Mouse (Mus musculus) myocyte (in vitro differentiated cells): ENCODE measurements around the gene Aff1. TPM values are rescaled to one million over a fixed set of nuclear protein-coding genes. Genes with fewer than 3 reads are reported as not detected.

ENCODE experiments used
- H3K27me3 ChIP-seq: one replicate; pipeline ENCODE4 v1.6.1; 2011; ENCODE audit not compliant: control insufficient read depth, insufficient read depth, insufficient read length
- H3K36me3 ChIP-seq: one replicate; pipeline ENCODE4 v1.6.1; 2011; ENCODE audit not compliant: control insufficient read depth, insufficient read depth
- H3K4me2 ChIP-seq: one replicate; pipeline ENCODE4 v1.6.1; 2011; ENCODE audit warnings: low read depth, control low read depth
- H3K4me3 ChIP-seq: one replicate; pipeline ENCODE4 v1.5.1; 2011; ENCODE audit warnings: mild to moderate bottlenecking, control low read depth, moderate library complexity
- H3K79me2 ChIP-seq: one replicate; pipeline ENCODE4 v1.6.1; 2011; ENCODE audit not compliant: control insufficient read depth, insufficient read depth
- H3ac ChIP-seq: one replicate; pipeline ENCODE4 v1.6.1; 2011; ENCODE audit not compliant: control insufficient read depth, insufficient read length
- CEBPB ChIP-seq: IDR thresholded peaks from 2 replicates; pipeline ENCODE4 v1.6.1; 2011; ENCODE audit warnings: mild to moderate bottlenecking, moderate library complexity; ENCODE audit not compliant: poor library complexity, insufficient read depth, severe bottlenecking
- E2F4 ChIP-seq: IDR thresholded peaks from one replicate; pipeline ENCODE4 v1.6.1; 2011; ENCODE audit warnings: mild to moderate bottlenecking, control low read depth, moderate library complexity; ENCODE audit not compliant: insufficient read depth
- MAX ChIP-seq: IDR thresholded peaks from one replicate; pipeline ENCODE4 v1.6.1; 2011; ENCODE audit warnings: low read depth, mild to moderate bottlenecking, control low read depth
- MYOD1 ChIP-seq, 3 experiments: IDR thresholded peaks; one replicate each; pipeline ENCODE4 v1.6.1; 2011; ENCODE audit warnings: control low read depth in 2 of 3, low read depth in 2 of 3, mild to moderate bottlenecking in 2 of 3, moderate library complexity in 1 of 3; ENCODE audit not compliant: insufficient read length in 2 of 3, control insufficient read depth in 1 of 3
- MYOG ChIP-seq, 3 experiments: IDR thresholded peaks; one replicate each; pipeline ENCODE4 v1.6.1; 2011; ENCODE audit warnings: control low read depth in 2 of 3, low read depth in 2 of 3, mild to moderate bottlenecking in 2 of 3; ENCODE audit not compliant: insufficient read length in 2 of 3, control insufficient read depth in 1 of 3, insufficient read depth in 1 of 3
- POLR2A ChIP-seq: IDR thresholded peaks from one replicate; pipeline ENCODE4 v1.6.1; 2011; ENCODE audit warnings: low read depth, mild to moderate bottlenecking, control low read depth, moderate library complexity; ENCODE audit not compliant: insufficient read length
- POLR2AphosphoS2 ChIP-seq: IDR thresholded peaks from one replicate; pipeline ENCODE4 v1.6.1; 2011; ENCODE audit warnings: low read depth, control low read depth; ENCODE audit not compliant: insufficient read length
- REST ChIP-seq: IDR thresholded peaks from one replicate; pipeline ENCODE4 v1.6.1; 2011; ENCODE audit warnings: mild to moderate bottlenecking, control low read depth, moderate library complexity; ENCODE audit not compliant: insufficient read depth, insufficient read length
- SRF ChIP-seq: IDR thresholded peaks from one replicate; pipeline ENCODE4 v1.6.1; 2011; ENCODE audit warnings: low read depth; ENCODE audit not compliant: control insufficient read depth, insufficient read length
- TCF12 ChIP-seq: IDR thresholded peaks from one replicate; pipeline ENCODE4 v1.6.1; 2011; ENCODE audit warnings: mild to moderate bottlenecking, control low read depth; ENCODE audit not compliant: poor library complexity, insufficient read depth, severe bottlenecking
- TCF3 ChIP-seq: IDR thresholded peaks from one replicate; pipeline ENCODE4 v1.6.1; 2011; ENCODE audit warnings: low read depth, control low read depth; ENCODE audit not compliant: insufficient read length
- USF1 ChIP-seq: IDR thresholded peaks from one replicate; pipeline ENCODE4 v1.6.1; 2011; ENCODE audit warnings: low read depth, mild to moderate bottlenecking, control low read depth, moderate library complexity
- polyA plus RNA-seq: library from polyadenylated mRNA; unstranded; fragments of >200 nt; fragmentation: generic; extraction: Trizol; gene quantifications from one replicate; pipeline ENCODE4 v1.2.1, GENCODE M21; 2012; ENCODE audit warnings: missing spikeins

The Aff1 gene
- polyA plus RNA-seq, 1 experiment: 16.4 TPM

- TF ChIP-seq MAX: no peak
- no peak for TF ChIP-seq REST
- no peak for TF ChIP-seq CEBPB
- no peak for TF ChIP-seq E2F4
- TF ChIP-seq SRF: no peak
- TF ChIP-seq POLR2AphosphoS2: no peak
- no peak for TF ChIP-seq POLR2A
- no peak for TF ChIP-seq MYOG (IDR thresholded peaks at IDR 0.05; ENCODE audit: control insufficient read depth in 1 of 3, insufficient read depth in 1 of 3, insufficient read length in 2 of 3, low read depth in 2 of 3)
- TF ChIP-seq MYOD1 (IDR thresholded peaks at IDR 0.05; ENCODE audit: control insufficient read depth in 1 of 3, insufficient read length in 2 of 3, low read depth in 2 of 3): no peak
- TF ChIP-seq TCF3: no peak
- no peak for TF ChIP-seq USF1
- Histone ChIP-seq H3K36me3 (peaks cover 4% of the 10 kb centered on the region), H3K79me2 (peaks cover 53% of the 10 kb centered on the region), H3K4me3 (no peak overlapping the region), H3K4me2 (no peak overlapping the region), H3K27me3 (no peaks in the 10 kb centered on the region), H3ac (no peak overlapping the region)
Measured at GRCm38 (mm10) chr5:103809674-103810330, 117.6 kb downstream of the Aff1 start.

- no peak overlapping the region for H3K4me3 ChIP-seq
- TF ChIP-seq TCF3: no peak
- TF ChIP-seq POLR2AphosphoS2: no peak
- no peak for TF ChIP-seq MAX
- no peak for TF ChIP-seq MYOG (IDR thresholded peaks at IDR 0.05; ENCODE audit: control insufficient read depth in 1 of 3, insufficient read depth in 1 of 3, insufficient read length in 2 of 3, low read depth in 2 of 3)
- no peak for TF ChIP-seq E2F4
- peaks cover 12% of the 10 kb centered on the region for H3K36me3 ChIP-seq
- no peak overlapping the region for H3K4me2 ChIP-seq
- peaks cover 19% of the 10 kb centered on the region for H3K79me2 ChIP-seq
- H3K27me3 ChIP-seq: no peaks in the 10 kb centered on the region
- no peak overlapping the region for H3ac ChIP-seq
Measured at GRCm38 (mm10) chr5:103813291-103813690, 121.1 kb downstream of the Aff1 start.

GRCm38 (mm10) chr5:103813997-103814542 is 121.9 kb downstream of the Aff1 start:
- H3ac ChIP-seq: no peak overlapping the region
- peaks cover 12% of the 10 kb centered on the region for H3K79me2 ChIP-seq
- H3K36me3 ChIP-seq: peaks cover 12% of the 10 kb centered on the region
- no peak for TF ChIP-seq POLR2AphosphoS2
- TF ChIP-seq SRF: no peak
- no peak for TF ChIP-seq MYOD1 (IDR thresholded peaks at IDR 0.05; ENCODE audit: control insufficient read depth in 1 of 3, insufficient read length in 2 of 3, low read depth in 2 of 3)
- no peak overlapping the region for H3K4me2 ChIP-seq
- no peaks in the 10 kb centered on the region for H3K27me3 ChIP-seq
- H3K4me3 ChIP-seq: no peak overlapping the region

- Histone ChIP-seq H3K36me3 (peaks cover 16% of the 10 kb centered on the region), H3K4me3 (no peak overlapping the region), H3K4me2 (no peak overlapping the region), H3K27me3 (no peaks in the 10 kb centered on the region), H3K79me2 (peaks cover 5% of the 10 kb centered on the region), H3ac (no peak overlapping the region)
- TF ChIP-seq REST (no peak), CEBPB (no peak), MYOD1 (IDR thresholded peaks at IDR 0.05; ENCODE audit: control insufficient read depth in 1 of 3, insufficient read length in 2 of 3, low read depth in 2 of 3) (no peak), MYOG (IDR thresholded peaks at IDR 0.05; ENCODE audit: control insufficient read depth in 1 of 3, insufficient read depth in 1 of 3, insufficient read length in 2 of 3, low read depth in 2 of 3) (no peak), POLR2A (no peak), TCF3 (no peak), TCF12 (no peak), E2F4 (no peak), MAX (no peak), POLR2AphosphoS2 (no peak), SRF (no peak), USF1 (no peak)
Measured at GRCm38 (mm10) chr5:103814551-103815248, 122.5 kb downstream of the Aff1 start.

- TF ChIP-seq E2F4 (no peak), TCF3 (no peak)
- H3K4me3 ChIP-seq: no peak overlapping the region
- H3K36me3 ChIP-seq: peaks cover 22% of the 10 kb centered on the region
- peaks cover 2% of the 10 kb centered on the region for H3K79me2 ChIP-seq
- no peak overlapping the region for H3K4me2 ChIP-seq
- no peaks in the 10 kb centered on the region for H3K27me3 ChIP-seq
- H3ac ChIP-seq: no peak overlapping the region
Measured at GRCm38 (mm10) chr5:103815249-103815617, 123.1 kb downstream of the Aff1 start.
